ENCODE assay signal across 9 mouse cellular contexts in the genomic region with DNA sequence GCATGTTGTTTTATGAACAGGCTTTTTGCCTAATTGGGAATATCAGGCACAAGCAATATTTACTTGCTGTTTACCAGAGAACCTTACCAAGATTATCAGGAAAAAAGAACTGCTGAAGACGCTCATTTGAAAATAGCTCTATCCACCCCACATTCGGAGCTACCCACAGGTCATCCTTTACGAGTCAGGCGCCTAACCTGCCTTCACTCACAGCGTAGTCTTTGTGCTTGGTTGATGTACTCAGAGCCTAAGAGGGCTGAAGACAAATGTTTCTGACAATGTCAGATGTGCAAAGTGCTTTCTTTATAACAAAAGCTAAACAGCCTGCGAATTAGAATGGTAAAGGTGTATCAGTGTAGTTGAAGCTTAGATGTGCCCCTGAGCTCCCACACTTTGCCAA. TPM values are rescaled to one million over a fixed set of nuclear protein-coding genes. Genes with fewer than 3 reads are reported as not detected.
DNase-seq lines count a peak whose midpoint lies in the region; ATAC-seq lines count a peak whose summit lies in the region.
"Had no signal": no experiment of that assay in that cellular context is flagged by ENCODE, and none has a peak within 500 bp of the region (broad histone marks: within the 10 kb centered on the region; RNA-seq: fewer than 3 reads in every experiment).

No protein-coding gene starts in this region.

- H3K4me1 ChIP-seq in lung, embryonic 15.5 days: peaks cover 39% of the 10 kb centered on the region
- H3K4me1 ChIP-seq in hindbrain, embryonic 14.5 days (replicated peaks; ENCODE audit: control insufficient read depth, insufficient read depth, low read length): peaks cover 38% of the 10 kb centered on the region
- H3K4me1 ChIP-seq in midbrain, embryonic 12.5 days: peaks cover 47% of the 10 kb centered on the region

- peak overlapping the region; percentile 37 for H3K9ac ChIP-seq in lung, embryonic 15.5 days
- peak overlapping the region; percentile 16; the same call in 1 of the 2 replicates for H3K9ac ChIP-seq in hindbrain, embryonic 14.5 days
- H3K9ac ChIP-seq in midbrain, embryonic 12.5 days (replicated peaks): peak overlapping the region; percentile 46

- DNase-seq in lung, postnatal 25 days (ENCODE audit: low spot score): no peak
- peak; percentile 45 for DNase-seq in embryo, embryonic 9.5 days (ENCODE audit: extremely low spot score)
- no peak for DNase-seq in hindbrain, embryonic 14.5 days (ENCODE audit: low spot score)
- no peak for DNase-seq in adrenal gland, postnatal 36 days
- no peak for DNase-seq in gastrocnemius, postnatal 10 days
- no peak for DNase-seq in kidney, adult 8-10 months
- DNase-seq: cerebellum, postnatal 36 days had no signal

- H3K27me3 ChIP-seq in lung, embryonic 15.5 days: no peaks in the 10 kb centered on the region
- H3K27me3 ChIP-seq in hindbrain, embryonic 14.5 days (ENCODE audit: control insufficient read depth, insufficient read depth, low read length): no peaks in the 10 kb centered on the region
- H3K27me3 ChIP-seq in midbrain, embryonic 12.5 days: no peaks in the 10 kb centered on the region

- H3K9me3 ChIP-seq in lung, embryonic 15.5 days: no peaks in the 10 kb centered on the region
- no peaks in the 10 kb centered on the region for H3K9me3 ChIP-seq in hindbrain, embryonic 14.5 days (ENCODE audit: control insufficient read depth, low read length)
- H3K9me3 ChIP-seq in midbrain, embryonic 12.5 days: no peaks in the 10 kb centered on the region

- H3K36me3 ChIP-seq in lung, embryonic 15.5 days: no peaks in the 10 kb centered on the region
- H3K36me3 ChIP-seq in hindbrain, embryonic 14.5 days (replicated peaks; ENCODE audit: control insufficient read depth, insufficient read depth): no peaks in the 10 kb centered on the region
- no peaks in the 10 kb centered on the region for H3K36me3 ChIP-seq in midbrain, embryonic 12.5 days

- 27% methylated on average over 6 of the region's 6 CpGs for WGBS in lung, embryonic 15.5 days
- WGBS in hindbrain, embryonic 14.5 days: 17% methylated on average over 6 of the region's 6 CpGs
- WGBS in midbrain, embryonic 12.5 days: 20% methylated on average over 6 of the region's 6 CpGs

- H3K4me2 ChIP-seq in lung, embryonic 15.5 days: peak overlapping the region; percentile 70
- peak overlapping the region; percentile 81 for H3K4me2 ChIP-seq in hindbrain, embryonic 14.5 days (replicated peaks)
- peak overlapping the region; percentile 68 for H3K4me2 ChIP-seq in midbrain, embryonic 12.5 days (replicated peaks)

- H3K4me3 ChIP-seq in lung, embryonic 15.5 days: peak overlapping the region; percentile 49; the same call in 1 of the 2 replicates
- peak overlapping the region; percentile 34; the same call in 1 of the 2 replicates for H3K4me3 ChIP-seq in hindbrain, embryonic 14.5 days (replicated peaks; ENCODE audit: low read length)
- 0 out of 2 replicates have a peak overlapping the region, but pooled peaks have one; percentile 47 for H3K4me3 ChIP-seq in midbrain, embryonic 12.5 days

- peak overlapping the region; percentile 91 for H3K27ac ChIP-seq in lung, embryonic 15.5 days
- H3K27ac ChIP-seq in hindbrain, embryonic 14.5 days: peak overlapping the region; percentile 61
- peak overlapping the region; percentile 83 for H3K27ac ChIP-seq in midbrain, embryonic 12.5 days (replicated peaks)

- ATAC-seq in lung, embryonic 15.5 days (ENCODE audit: borderline replicate concordance, extremely low read depth, low FRiP score, low TSS enrichment): no peak
- no peak for ATAC-seq in hindbrain, embryonic 14.5 days (ENCODE audit: low FRiP score)
- no peak for ATAC-seq in midbrain, embryonic 12.5 days (ENCODE audit: low FRiP score, low read depth)

RNA-seq across cellular contexts. Expression of gene Hist1h3i, which starts 1.1 kb away (rescaled TPM):
- 137 and 172 TPM in 2 replicates for polyA plus RNA-seq in lung, embryonic 15.5 days (2015; fragmentation: Nextera tagmentation; extraction: Ambion mirVana)
- polyA plus RNA-seq in hindbrain, embryonic 14.5 days (2014; fragmentation: Nextera tagmentation; extraction: Ambion mirVana): 37.4 and 39.0 TPM in 2 replicates
- polyA plus RNA-seq in midbrain, embryonic 12.5 days (2016; fragmentation: Nextera tagmentation; extraction: Ambion mirVana): 155 and 164 TPM in 2 replicates
- 10 to 100 TPM; 61.4 to 73.9 TPM for total RNA-seq in adrenal gland, postnatal 36 days (2021)
- total RNA-seq in gastrocnemius, postnatal 10 days (2021): 100 to 1,000 TPM; 199 to 235 TPM

RNA-seq across cellular contexts. Expression of gene Hist1h2an, which starts 2.7 kb away (rescaled TPM):
- 10.7 and 22.4 TPM in 2 replicates for polyA plus RNA-seq in lung, embryonic 15.5 days (2015; fragmentation: Nextera tagmentation; extraction: Ambion mirVana)
- polyA plus RNA-seq in hindbrain, embryonic 14.5 days (2014; fragmentation: Nextera tagmentation; extraction: Ambion mirVana): 1.3 TPM in 1 of 2 replicates, not detected in the other
- polyA plus RNA-seq in midbrain, embryonic 12.5 days (2016; fragmentation: Nextera tagmentation; extraction: Ambion mirVana): 6.1 and 12.2 TPM in 2 replicates
- total RNA-seq in adrenal gland, postnatal 36 days (2021): 1 to 10 TPM; 7.5 to 9.1 TPM
- 10 to 100 TPM; 37.8 to 38.8 TPM for total RNA-seq in gastrocnemius, postnatal 10 days (2021)

RNA-seq across cellular contexts. Expression of gene Hist1h2bp, which starts 3.0 kb away (rescaled TPM):
- 2.1 and 3.1 TPM in 2 replicates for polyA plus RNA-seq in lung, embryonic 15.5 days (2015; fragmentation: Nextera tagmentation; extraction: Ambion mirVana)
- polyA plus RNA-seq in hindbrain, embryonic 14.5 days (2014; fragmentation: Nextera tagmentation; extraction: Ambion mirVana): 0.82 and 1.1 TPM in 2 replicates
- 1.9 and 2.4 TPM in 2 replicates for polyA plus RNA-seq in midbrain, embryonic 12.5 days (2016; fragmentation: Nextera tagmentation; extraction: Ambion mirVana)
- total RNA-seq in adrenal gland, postnatal 36 days (2021): 10 to 100 TPM; 21.9 to 22.1 TPM
- total RNA-seq in gastrocnemius, postnatal 10 days (2021): 10 to 100 TPM; 78.8 to 79.4 TPM

RNA-seq across cellular contexts. Expression of gene Hist1h1b, which starts 3.9 kb away (rescaled TPM):
- polyA plus RNA-seq in lung, embryonic 15.5 days (2015; fragmentation: Nextera tagmentation; extraction: Ambion mirVana): 41.4 and 42.0 TPM in 2 replicates
- 1.6 and 1.7 TPM in 2 replicates for polyA plus RNA-seq in hindbrain, embryonic 14.5 days (2014; fragmentation: Nextera tagmentation; extraction: Ambion mirVana)
- polyA plus RNA-seq in midbrain, embryonic 12.5 days (2016; fragmentation: Nextera tagmentation; extraction: Ambion mirVana): 30.4 and 37.6 TPM in 2 replicates
- total RNA-seq in adrenal gland, postnatal 36 days (2021): 10 to 100 TPM; 26.2 to 28.0 TPM
- 100 to 1,000 TPM; 122 to 129 TPM for total RNA-seq in gastrocnemius, postnatal 10 days (2021)

RNA-seq across cellular contexts. Expression of gene Hist1h2bq, which starts 25.7 kb away (rescaled TPM):
- 23.1 and 31.1 TPM in 2 replicates for polyA plus RNA-seq in lung, embryonic 15.5 days (2015; fragmentation: Nextera tagmentation; extraction: Ambion mirVana)
- 3.5 and 3.6 TPM in 2 replicates for polyA plus RNA-seq in hindbrain, embryonic 14.5 days (2014; fragmentation: Nextera tagmentation; extraction: Ambion mirVana)
- polyA plus RNA-seq in midbrain, embryonic 12.5 days (2016; fragmentation: Nextera tagmentation; extraction: Ambion mirVana): 18.5 and 23.3 TPM in 2 replicates
- 10 to 100 TPM; 74.0 to 76.3 TPM for total RNA-seq in adrenal gland, postnatal 36 days (2021)
- 100 to 1,000 TPM; 140 to 150 TPM for total RNA-seq in gastrocnemius, postnatal 10 days (2021)
